Mouse (Mus musculus): ENCODE data around the gene Arhgef16.

- TF ChIP-seq CTCF (conservative IDR thresholded peaks at IDR 0.05 in 1 of 2, IDR thresholded peaks at IDR 0.05 in 1 of 2; ENCODE audit: low read depth in 2 of 2, low read length in 2 of 2) = no peak
- TF ChIP-seq JUN (IDR thresholded peaks at IDR 0.05; ENCODE audit: insufficient read depth, low read depth, low read length) = no peak
- TF ChIP-seq NELFE (IDR thresholded peaks at IDR 0.05; ENCODE audit: low read depth, low read length) = no peak
- TF ChIP-seq UBTF (IDR thresholded peaks at IDR 0.05; ENCODE audit: low read depth, low read length) = no peak
- TF ChIP-seq CHD2 (IDR thresholded peaks at IDR 0.05; ENCODE audit: low read length) = no peak
- no peak for TF ChIP-seq EP300 (IDR thresholded peaks at IDR 0.05; ENCODE audit: low read length)
- TF ChIP-seq POLR2A (IDR thresholded peaks at IDR 0.05; ENCODE audit: low read depth, low read length) = no peak
- TF ChIP-seq USF2 (conservative IDR thresholded peaks at IDR 0.05; ENCODE audit: low read depth, low read length) = no peak
- TF ChIP-seq MAFK (IDR thresholded peaks at IDR 0.05; ENCODE audit: insufficient replicate concordance, low read length) = no peak
- TF ChIP-seq MAX (IDR thresholded peaks at IDR 0.05; ENCODE audit: low read length) = no peak
Measured at GRCm38 (mm10) chr4:154231380-154231779, 70.1 kb downstream of the Arhgef16 start.
